Mouse (Mus musculus) myocyte (in vitro differentiated cells): ENCODE results near the gene Pcx. TPM values are rescaled to one million over a fixed set of nuclear protein-coding genes. Genes with fewer than 3 reads are reported as not detected.

Experiments used
- H3K27me3 ChIP-seq: one replicate; pipeline ENCODE4 v1.6.1; 2011; ENCODE audit not compliant: control insufficient read depth, insufficient read depth, insufficient read length
- H3K36me3 ChIP-seq: one replicate; pipeline ENCODE4 v1.6.1; 2011; ENCODE audit not compliant: control insufficient read depth, insufficient read depth
- H3K4me2 ChIP-seq: one replicate; pipeline ENCODE4 v1.6.1; 2011; ENCODE audit warnings: low read depth, control low read depth
- H3K4me3 ChIP-seq: one replicate; pipeline ENCODE4 v1.5.1; 2011; ENCODE audit warnings: mild to moderate bottlenecking, control low read depth, moderate library complexity
- H3K79me2 ChIP-seq: one replicate; pipeline ENCODE4 v1.6.1; 2011; ENCODE audit not compliant: control insufficient read depth, insufficient read depth
- H3ac ChIP-seq: one replicate; pipeline ENCODE4 v1.6.1; 2011; ENCODE audit not compliant: control insufficient read depth, insufficient read length
- CEBPB ChIP-seq: IDR thresholded peaks from 2 replicates; pipeline ENCODE4 v1.6.1; 2011; ENCODE audit warnings: mild to moderate bottlenecking, moderate library complexity; ENCODE audit not compliant: poor library complexity, insufficient read depth, severe bottlenecking
- E2F4 ChIP-seq: IDR thresholded peaks from one replicate; pipeline ENCODE4 v1.6.1; 2011; ENCODE audit warnings: mild to moderate bottlenecking, control low read depth, moderate library complexity; ENCODE audit not compliant: insufficient read depth
- MAX ChIP-seq: IDR thresholded peaks from one replicate; pipeline ENCODE4 v1.6.1; 2011; ENCODE audit warnings: low read depth, mild to moderate bottlenecking, control low read depth
- MYOD1 ChIP-seq, 3 experiments: IDR thresholded peaks; one replicate each; pipeline ENCODE4 v1.6.1; 2011; ENCODE audit warnings: control low read depth in 2 of 3, low read depth in 2 of 3, mild to moderate bottlenecking in 2 of 3, moderate library complexity in 1 of 3; ENCODE audit not compliant: insufficient read length in 2 of 3, control insufficient read depth in 1 of 3
- MYOG ChIP-seq, 3 experiments: IDR thresholded peaks; one replicate each; pipeline ENCODE4 v1.6.1; 2011; ENCODE audit warnings: control low read depth in 2 of 3, low read depth in 2 of 3, mild to moderate bottlenecking in 2 of 3; ENCODE audit not compliant: insufficient read length in 2 of 3, control insufficient read depth in 1 of 3, insufficient read depth in 1 of 3
- POLR2A ChIP-seq: IDR thresholded peaks from one replicate; pipeline ENCODE4 v1.6.1; 2011; ENCODE audit warnings: low read depth, mild to moderate bottlenecking, control low read depth, moderate library complexity; ENCODE audit not compliant: insufficient read length
- POLR2AphosphoS2 ChIP-seq: IDR thresholded peaks from one replicate; pipeline ENCODE4 v1.6.1; 2011; ENCODE audit warnings: low read depth, control low read depth; ENCODE audit not compliant: insufficient read length
- REST ChIP-seq: IDR thresholded peaks from one replicate; pipeline ENCODE4 v1.6.1; 2011; ENCODE audit warnings: mild to moderate bottlenecking, control low read depth, moderate library complexity; ENCODE audit not compliant: insufficient read depth, insufficient read length
- SRF ChIP-seq: IDR thresholded peaks from one replicate; pipeline ENCODE4 v1.6.1; 2011; ENCODE audit warnings: low read depth; ENCODE audit not compliant: control insufficient read depth, insufficient read length
- TCF12 ChIP-seq: IDR thresholded peaks from one replicate; pipeline ENCODE4 v1.6.1; 2011; ENCODE audit warnings: mild to moderate bottlenecking, control low read depth; ENCODE audit not compliant: poor library complexity, insufficient read depth, severe bottlenecking
- TCF3 ChIP-seq: IDR thresholded peaks from one replicate; pipeline ENCODE4 v1.6.1; 2011; ENCODE audit warnings: low read depth, control low read depth; ENCODE audit not compliant: insufficient read length
- USF1 ChIP-seq: IDR thresholded peaks from one replicate; pipeline ENCODE4 v1.6.1; 2011; ENCODE audit warnings: low read depth, mild to moderate bottlenecking, control low read depth, moderate library complexity
- polyA plus RNA-seq: library from polyadenylated mRNA; unstranded; fragments of >200 nt; fragmentation: generic; extraction: Trizol; gene quantifications from one replicate; pipeline ENCODE4 v1.2.1, GENCODE M21; 2012; ENCODE audit warnings: missing spikeins

The Pcx gene
- polyA plus RNA-seq, 1 experiment = 16.3 TPM

GRCm38 (mm10) chr19:4613464-4614304 is 103.4 kb downstream of the Pcx start:
- Histone ChIP-seq H3K79me2 (no peaks in the 10 kb centered on the region), H3K36me3 (no peaks in the 10 kb centered on the region), H3K4me3 (peak overlapping the region; percentile 40), H3ac (no peak overlapping the region), H3K4me2 (no peak overlapping the region), H3K27me3 (no peaks in the 10 kb centered on the region)
- TF ChIP-seq POLR2A = peak; percentile 17
- no peak for TF ChIP-seq REST
- TF ChIP-seq SRF = no peak
- no peak for TF ChIP-seq MYOD1 (IDR thresholded peaks at IDR 0.05; ENCODE audit: control insufficient read depth in 1 of 3, insufficient read length in 2 of 3, low read depth in 2 of 3)
- TF ChIP-seq TCF3 = no peak
- no peak for TF ChIP-seq E2F4
- no peak for TF ChIP-seq MYOG (IDR thresholded peaks at IDR 0.05; ENCODE audit: control insufficient read depth in 1 of 3, insufficient read depth in 1 of 3, insufficient read length in 2 of 3, low read depth in 2 of 3)
- TF ChIP-seq TCF12 = no peak

GRCm38 (mm10) chr19:4614305-4615150 is 104.3 kb downstream of the Pcx start:
- peak overlapping the region; percentile 40 for H3K4me3 ChIP-seq
- H3K36me3 ChIP-seq = no peaks in the 10 kb centered on the region
- H3ac ChIP-seq = peak overlapping the region; percentile 74
- H3K27me3 ChIP-seq = no peaks in the 10 kb centered on the region
- TF ChIP-seq REST (no peak), SRF (no peak), MAX (no peak), E2F4 (no peak), TCF12 (no peak), CEBPB (no peak), POLR2A (no peak), TCF3 (no peak), USF1 (no peak)
- H3K4me2 ChIP-seq = peak overlapping the region; percentile 93
- H3K79me2 ChIP-seq = no peaks in the 10 kb centered on the region

GRCm38 (mm10) chr19:4615151-4616093 is 105.2 kb downstream of the Pcx start, which contains the start of gene Lrfn4:
Lrfn4 (minus strand) TSS chr19:4615667.
- no peaks in the 10 kb centered on the region for H3K36me3 ChIP-seq
- H3K4me2 ChIP-seq = peak within 1 kb of the TSS; percentile 93
- H3K4me3 ChIP-seq = peak within 1 kb of the TSS; percentile 40
- H3K79me2 ChIP-seq = no peaks in the 10 kb centered on the region
- no peaks in the 10 kb centered on the region for H3K27me3 ChIP-seq
- TF ChIP-seq CEBPB (no peak), POLR2AphosphoS2 (peak; percentile 61), POLR2A (peak; percentile 76), MYOD1 (IDR thresholded peaks at IDR 0.05; ENCODE audit: control insufficient read depth in 1 of 3, insufficient read length in 2 of 3, low read depth in 2 of 3) (peak in 1 of 3 experiments; percentile 28), USF1 (peak; percentile 42), E2F4 (peak; percentile 67), TCF12 (no peak)
- H3ac ChIP-seq = peak within 1 kb of the TSS; percentile 74

GRCm38 (mm10) chr19:4616546-4616945 is 106.3 kb downstream of the Pcx start:
- Histone ChIP-seq H3K27me3 (no peaks in the 10 kb centered on the region), H3K4me3 (peak overlapping the region; percentile 40), H3ac (no peak overlapping the region), H3K36me3 (no peaks in the 10 kb centered on the region), H3K4me2 (peak overlapping the region; percentile 93), H3K79me2 (no peaks in the 10 kb centered on the region)
- TF ChIP-seq MYOD1 (IDR thresholded peaks at IDR 0.05; ENCODE audit: control insufficient read depth in 1 of 3, insufficient read length in 2 of 3, low read depth in 2 of 3) (no peak), TCF12 (no peak), CEBPB (no peak), E2F4 (no peak), SRF (no peak), MYOG (IDR thresholded peaks at IDR 0.05; ENCODE audit: control insufficient read depth in 1 of 3, insufficient read depth in 1 of 3, insufficient read length in 2 of 3, low read depth in 2 of 3) (no peak), POLR2A (no peak), MAX (no peak), POLR2AphosphoS2 (no peak), USF1 (no peak), REST (no peak), TCF3 (no peak)
